Mouse (Mus musculus) midbrain, embryonic 16.5 days (tissue): ENCODE measurements at regions not wholly inside any gene's neighbourhood (a gene's known extent, or its start where the extent isn't known, plus 50 kb on each side); places are given as distances from the start of the nearest gene placed in this dataset.

Source experiments
- ATAC-seq: fragments of 200-750 bp; cut with Nextera tagmentation; 2 replicates; pipeline ENCODE4 v1.8.0; 2017; ENCODE audit warnings: moderate TSS enrichment
- H3K27ac ChIP-seq: fragments of 300-500 bp; sonication (generic); 2 replicates; pipeline ENCODE4 v1.5.1; 2014; ENCODE audit warnings: mild to moderate bottlenecking, low read length, mixed read lengths
- H3K27me3 ChIP-seq: fragments of 300-500 bp; sonication (generic); 2 replicates; pipeline ENCODE4 v1.6.1; 2014; ENCODE audit warnings: low read depth, low read length, mixed read lengths; ENCODE audit not compliant: control insufficient read depth, insufficient read depth
- H3K36me3 ChIP-seq: fragments of 300-500 bp; sonication (generic); 2 replicates; pipeline ENCODE4 v1.6.1; 2014; ENCODE audit warnings: mild to moderate bottlenecking, low read length, moderate library complexity, mixed read lengths; ENCODE audit not compliant: control insufficient read depth, insufficient read depth
- H3K4me1 ChIP-seq: fragments of 300-500 bp; sonication (generic); 2 replicates; pipeline ENCODE4 v1.6.1; 2014; ENCODE audit warnings: mild to moderate bottlenecking, low read length, mixed read lengths; ENCODE audit not compliant: control insufficient read depth, insufficient read depth
- H3K4me2 ChIP-seq: fragments of 300-500 bp; sonication (generic); 2 replicates; pipeline ENCODE4 v1.6.1; 2014; ENCODE audit warnings: mild to moderate bottlenecking, low read length, mixed read lengths
- H3K4me3 ChIP-seq: fragments of 300-500 bp; sonication (generic); 2 replicates; pipeline ENCODE4 v1.5.1; 2014; ENCODE audit warnings: low read depth, mild to moderate bottlenecking, low read length, moderate library complexity, mixed read lengths
- H3K9ac ChIP-seq: fragments of 300-500 bp; sonication (generic); 2 replicates; pipeline ENCODE4 v1.6.1; 2014; ENCODE audit warnings: low read depth, low read length, mixed read lengths
- H3K9me3 ChIP-seq: fragments of 300-500 bp; sonication (generic); replicated peaks from 2 replicates; pipeline ENCODE4 v1.6.1; 2014; ENCODE audit warnings: mild to moderate bottlenecking, low read length, mixed read lengths; ENCODE audit not compliant: control insufficient read depth, poor library complexity, severe bottlenecking
- WGBS: fragments of 180-500 bp; shearing (Covaris S2); extraction: QIAGEN DNeasy Blood & Tissue Kit; methylation state at CpG from one replicate; pipeline ENCODE4 v1.1.7; 2014; 5-methylcytosine and 5-hydroxymethylcytosine counted together

DNA sequence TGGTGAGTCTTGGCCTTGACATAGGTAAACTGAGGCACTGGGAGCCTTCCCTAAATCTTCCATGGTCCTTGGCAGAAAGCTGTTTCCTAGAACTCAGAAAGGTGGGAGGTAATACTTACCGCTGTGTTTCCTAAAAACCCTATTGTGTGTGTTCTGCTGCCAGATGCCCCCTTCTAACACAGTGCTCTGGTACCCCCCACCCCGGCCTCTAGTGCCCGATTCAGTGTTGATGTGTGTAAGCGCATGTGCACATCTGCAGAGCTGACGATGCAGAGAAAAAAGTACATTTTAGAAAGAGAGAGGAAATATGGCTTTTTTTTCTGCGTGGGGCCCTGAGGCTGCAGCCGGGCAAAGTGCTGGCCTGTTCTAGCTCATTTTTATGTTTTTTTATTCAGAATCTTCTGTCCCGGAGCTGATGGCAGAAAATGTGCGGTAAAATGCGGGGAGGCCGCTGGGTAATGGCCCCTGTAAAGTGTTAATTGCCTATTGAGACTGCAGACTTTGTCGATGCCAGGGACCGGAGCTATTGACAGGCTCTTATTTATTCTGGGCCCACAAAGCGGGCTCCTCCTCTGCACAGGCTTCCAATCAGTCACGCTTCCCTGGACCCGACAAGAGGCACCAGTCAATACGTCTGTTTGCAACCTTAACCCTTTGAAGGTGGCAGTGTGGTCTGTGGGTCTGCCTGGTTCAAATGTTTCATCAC is 208.0 kb downstream of the Dhx35 start:
- no peaks in the 10 kb centered on the region for H3K9me3 ChIP-seq
- H3K9ac ChIP-seq: peak overlapping the region; percentile 47; the same call in 1 of the 2 replicates
- ATAC-seq: peak; percentile 72
- H3K27me3 ChIP-seq: no peaks in the 10 kb centered on the region
- H3K4me3 ChIP-seq: peak overlapping the region; percentile 15; the same call in 1 of the 2 replicates
- WGBS: 7% methylated on average over 17 of the region's 17 CpGs
- peak overlapping the region; percentile 51 for H3K4me2 ChIP-seq
- H3K4me1 ChIP-seq: peaks cover 11% of the 10 kb centered on the region
- no peak overlapping the region for H3K27ac ChIP-seq
- H3K36me3 ChIP-seq: no peaks in the 10 kb centered on the region

DNA sequence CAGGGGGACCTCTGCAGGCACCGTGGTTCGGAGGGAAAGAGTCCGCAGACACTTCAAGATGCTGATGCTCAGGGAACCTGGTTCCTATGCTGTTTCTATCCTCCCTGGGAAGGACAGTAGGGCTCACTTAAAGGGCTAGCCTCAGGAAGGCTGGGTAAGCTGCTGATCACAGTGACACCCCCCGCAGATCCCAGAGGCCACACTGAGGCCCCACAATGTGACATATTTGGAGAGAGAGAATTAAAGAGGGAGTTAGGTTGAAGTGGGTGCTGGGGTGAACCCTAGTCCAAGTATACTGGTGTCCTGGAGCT is 208.5 kb downstream of the Dhx35 start:
- 19% methylated on average over 4 of the region's 4 CpGs for WGBS
- Histone ChIP-seq H3K4me3 (no peak overlapping the region), H3K9me3 (no peaks in the 10 kb centered on the region), H3K4me2 (peak overlapping the region; percentile 51), H3K36me3 (no peaks in the 10 kb centered on the region), H3K4me1 (peaks cover 11% of the 10 kb centered on the region), H3K9ac (peak overlapping the region; percentile 47; the same call in 1 of the 2 replicates), H3K27ac (no peak overlapping the region), H3K27me3 (no peaks in the 10 kb centered on the region)
- ATAC-seq: no peak

DNA sequence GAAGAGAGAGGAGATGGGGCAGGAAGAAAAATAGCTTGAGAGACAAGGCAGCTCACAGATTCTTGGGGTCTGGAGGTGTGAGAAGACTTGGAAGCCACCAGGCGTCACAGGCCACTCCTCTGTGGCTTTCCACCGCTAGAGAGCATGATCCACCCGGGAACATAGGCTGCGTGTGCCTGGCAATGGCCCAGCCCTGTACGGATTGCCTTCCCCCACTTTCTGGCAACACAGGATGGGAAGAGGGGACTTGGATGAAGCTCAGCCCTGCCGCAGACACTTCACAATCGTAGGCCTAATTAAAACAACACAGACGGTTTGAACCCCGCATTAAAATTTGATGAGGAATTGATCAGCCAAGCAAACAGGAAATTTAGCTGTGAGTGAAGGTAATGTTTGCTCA is 209.8 kb downstream of the Dhx35 start:
- 53% methylated on average over 9 of the region's 9 CpGs for WGBS
- Histone ChIP-seq H3K27ac (no peak overlapping the region), H3K36me3 (no peaks in the 10 kb centered on the region), H3K4me2 (no peak overlapping the region), H3K4me1 (peaks cover 11% of the 10 kb centered on the region), H3K9me3 (no peaks in the 10 kb centered on the region), H3K9ac (no peak overlapping the region), H3K4me3 (no peak overlapping the region), H3K27me3 (no peaks in the 10 kb centered on the region)
- ATAC-seq: peak; percentile 42; the same call in 1 of the 2 replicates

DNA sequence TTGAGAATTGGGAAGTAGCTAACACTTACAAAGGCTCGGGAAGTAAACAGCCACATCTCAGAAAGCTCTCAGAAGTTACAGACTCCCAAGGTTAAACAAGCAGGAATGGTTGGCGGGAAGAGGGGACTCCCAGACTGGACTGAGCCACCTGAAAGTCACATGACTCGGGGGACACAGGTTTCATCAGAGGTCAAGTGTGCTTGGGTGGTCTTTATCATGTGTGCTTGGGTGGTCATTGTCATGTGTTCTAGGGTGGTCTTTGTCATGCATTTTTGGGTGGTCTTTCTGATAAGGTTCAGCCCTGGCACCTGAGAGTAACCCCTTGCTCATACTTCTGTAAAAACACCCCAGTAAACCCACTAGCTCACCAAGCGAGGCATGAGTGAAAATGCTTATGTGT is 218.1 kb downstream of the Dhx35 start:
- H3K4me2 ChIP-seq: no peak overlapping the region
- H3K27me3 ChIP-seq: no peaks in the 10 kb centered on the region
- H3K9me3 ChIP-seq: no peaks in the 10 kb centered on the region
- ATAC-seq: no peak
- no peaks in the 10 kb centered on the region for H3K36me3 ChIP-seq
- WGBS: 83% methylated on average over 4 of the region's 4 CpGs
- H3K4me3 ChIP-seq: no peak overlapping the region
- no peak overlapping the region for H3K27ac ChIP-seq
- no peak overlapping the region for H3K9ac ChIP-seq
- peaks cover 8% of the 10 kb centered on the region; the same call in 1 of the 2 replicates for H3K4me1 ChIP-seq

GRCm38 (mm10) chr2:159014553-159014952 is 219.9 kb downstream of the Dhx35 start:
- Histone ChIP-seq H3K27me3 (no peaks in the 10 kb centered on the region), H3K4me1 (peaks cover 8% of the 10 kb centered on the region; the same call in 1 of the 2 replicates), H3K9ac (no peak overlapping the region), H3K27ac (peak overlapping the region; percentile 17; the same call in 1 of the 2 replicates), H3K4me2 (peak overlapping the region; percentile 28), H3K4me3 (no peak overlapping the region), H3K36me3 (no peaks in the 10 kb centered on the region), H3K9me3 (no peaks in the 10 kb centered on the region)
- WGBS: 58% methylated on average over 8 of the region's 8 CpGs
- ATAC-seq: no peak; the same call in 1 of the 2 replicates

DNA sequence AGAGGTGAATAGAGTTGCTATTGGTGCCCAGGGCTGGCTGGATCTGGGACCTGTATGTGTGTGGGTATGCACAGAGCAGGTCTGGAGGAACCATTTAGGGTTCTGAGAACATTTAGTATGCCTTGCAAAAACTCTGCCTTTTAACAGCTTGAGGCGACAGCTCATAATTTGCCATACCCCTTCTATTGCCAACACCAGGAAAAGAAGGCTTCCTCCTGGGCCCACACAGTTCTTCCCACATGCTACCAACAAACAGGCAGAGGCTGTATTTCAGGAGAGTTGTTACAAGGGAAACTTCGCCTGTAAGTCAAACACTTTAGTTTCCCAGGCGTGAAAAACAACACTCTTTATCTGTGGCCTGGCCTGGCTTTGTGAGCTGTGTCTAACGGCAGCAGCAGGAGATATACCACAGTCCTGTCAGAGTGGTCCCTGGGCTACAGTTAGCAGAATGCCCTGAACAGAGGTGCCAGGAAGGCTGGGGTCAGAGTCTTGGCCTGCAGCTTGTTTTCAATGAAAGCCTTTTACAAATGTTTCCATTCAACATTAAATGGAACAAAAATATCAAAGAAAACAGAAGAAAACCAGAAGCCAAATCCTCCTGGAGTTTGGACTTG is 225.4 kb downstream of the Dhx35 start:
- Histone ChIP-seq H3K4me3 (no peak overlapping the region), H3K36me3 (no peaks in the 10 kb centered on the region), H3K4me2 (no peak overlapping the region), H3K9me3 (no peaks in the 10 kb centered on the region), H3K27me3 (no peaks in the 10 kb centered on the region), H3K4me1 (no peaks in the 10 kb centered on the region), H3K9ac (no peak overlapping the region), H3K27ac (no peak overlapping the region)
- no peak for ATAC-seq
- 59% methylated on average over 4 of the region's 4 CpGs for WGBS

GRCm38 (mm10) chr2:159032147-159032546 is 237.5 kb downstream of the Dhx35 start:
- Histone ChIP-seq H3K9ac (no peak overlapping the region), H3K4me3 (no peak overlapping the region), H3K27ac (no peak overlapping the region), H3K27me3 (no peaks in the 10 kb centered on the region), H3K36me3 (no peaks in the 10 kb centered on the region), H3K4me2 (no peak overlapping the region), H3K4me1 (peaks cover 2% of the 10 kb centered on the region; the same call in 1 of the 2 replicates), H3K9me3 (no peaks in the 10 kb centered on the region)
- 70% methylated on average over 8 of the region's 8 CpGs for WGBS
- ATAC-seq: no peak

- Histone ChIP-seq H3K36me3 (no peaks in the 10 kb centered on the region), H3K27ac (no peak overlapping the region), H3K9me3 (no peaks in the 10 kb centered on the region), H3K4me3 (no peak overlapping the region), H3K4me1 (no peaks in the 10 kb centered on the region), H3K4me2 (no peak overlapping the region), H3K9ac (no peak overlapping the region), H3K27me3 (no peaks in the 10 kb centered on the region)
- no peak for ATAC-seq
- 41% methylated on average over 4 of the region's 4 CpGs for WGBS
Observed at GRCm38 (mm10) chr2:159039916-159040315, 245.3 kb downstream of the Dhx35 start.

DNA sequence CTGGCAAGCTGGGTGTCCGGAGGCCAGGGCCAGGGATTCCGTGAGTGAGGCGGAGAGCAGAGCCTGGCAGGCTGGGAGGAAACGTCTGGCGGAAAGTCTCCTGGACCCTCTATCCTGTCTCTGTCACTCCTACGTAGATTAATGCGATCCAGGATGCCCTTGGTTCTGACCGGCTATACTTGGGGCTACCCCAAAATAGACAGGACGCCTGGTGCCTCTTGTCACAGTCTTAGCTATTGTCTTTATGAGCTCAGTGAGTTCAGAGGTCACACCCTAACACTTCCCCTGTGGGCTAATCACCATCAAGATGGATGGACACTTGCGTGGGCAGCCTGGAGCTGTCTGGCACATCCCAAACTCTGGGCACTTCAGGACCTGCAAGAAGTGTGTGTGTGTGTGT is 258.9 kb downstream of the Dhx35 start:
- Histone ChIP-seq H3K9me3 (no peaks in the 10 kb centered on the region), H3K9ac (no peak overlapping the region), H3K4me3 (no peak overlapping the region), H3K4me1 (no peaks in the 10 kb centered on the region), H3K36me3 (no peaks in the 10 kb centered on the region), H3K27me3 (no peaks in the 10 kb centered on the region), H3K4me2 (no peak overlapping the region), H3K27ac (no peak overlapping the region)
- no peak for ATAC-seq
- WGBS: 64% methylated on average over 10 of the region's 10 CpGs
